Mouse (Mus musculus) heart, postnatal 0 days (tissue): ENCODE data around the gene Zranb3. TPM values are rescaled to one million over a fixed set of nuclear protein-coding genes. Genes with fewer than 3 reads are reported as not detected.

ENCODE experiments used
- ATAC-seq: fragments of 200-750 bp; cut with Nextera tagmentation; 2 replicates; pipeline ENCODE4 v1.8.0; 2017; ENCODE audit warnings: low read depth, moderate number of reproducible peaks, moderate library complexity; ENCODE audit not compliant: insufficient read depth
- DNase-seq: peaks from one replicate; pipeline ENCODE4 v3.0.0-alpha.2; 2016; ENCODE audit warnings: low spot score
- H3K27ac ChIP-seq: fragments of 300-500 bp; sonication (generic); 2 replicates; pipeline ENCODE4 v1.5.1; 2014; ENCODE audit warnings: low read depth, mild to moderate bottlenecking
- H3K27me3 ChIP-seq: fragments of 300-500 bp; sonication (generic); 2 replicates; pipeline ENCODE4 v1.6.1; 2014; ENCODE audit warnings: low read length, mixed read lengths; ENCODE audit not compliant: control insufficient read depth, insufficient read depth
- H3K36me3 ChIP-seq: fragments of 300-500 bp; sonication (generic); replicated peaks from 2 replicates; pipeline ENCODE4 v1.6.1; 2014; ENCODE audit warnings: low read length, mixed read lengths; ENCODE audit not compliant: control insufficient read depth, insufficient read depth
- H3K4me1 ChIP-seq: fragments of 300-500 bp; sonication (generic); 2 replicates; pipeline ENCODE4 v1.6.1; 2014; ENCODE audit warnings: antibody characterized with exemption; ENCODE audit not compliant: control insufficient read depth, insufficient read depth
- H3K4me2 ChIP-seq: fragments of 300-500 bp; sonication (generic); 2 replicates; pipeline ENCODE4 v1.6.1; 2014; ENCODE audit warnings: low read depth, mild to moderate bottlenecking, low read length, moderate library complexity
- H3K4me3 ChIP-seq: fragments of 300-500 bp; sonication (generic); 2 replicates; pipeline ENCODE4 v1.5.1; 2014; ENCODE audit warnings: low read depth, low read length
- H3K9ac ChIP-seq: fragments of 300-500 bp; sonication (generic); replicated peaks from 2 replicates; pipeline ENCODE4 v1.6.1; 2014; ENCODE audit warnings: low read depth, low read length, mixed read lengths
- H3K9me3 ChIP-seq: fragments of 300-500 bp; sonication (generic); replicated peaks from 2 replicates; pipeline ENCODE4 v1.6.1; 2016; ENCODE audit warnings: low read length; ENCODE audit not compliant: control insufficient read depth
- CTCF ChIP-seq: IDR thresholded peaks from 2 replicates; pipeline ENCODE4 v1.5.1; 2016; ENCODE audit warnings: antibody characterized with exemption, control low read depth, low read depth
- EP300 ChIP-seq: IDR thresholded peaks from 2 replicates; pipeline ENCODE4 v1.6.1; 2016; ENCODE audit warnings: antibody characterized with exemption, low read depth
- WGBS: fragments of 180-500 bp; shearing (Covaris S2); extraction: QIAGEN DNeasy Blood & Tissue Kit; methylation state at CpG from one replicate; pipeline ENCODE4 v1.1.7; 2014; 5-methylcytosine and 5-hydroxymethylcytosine counted together
- polyA plus RNA-seq: library from polyadenylated mRNA; unstranded; fragments of >200 nt; fragmentation: Nextera tagmentation; extraction: Ambion mirVana; gene quantifications from 2 replicates; pipeline ENCODE4 v1.2.1, GENCODE M21; 2015
- total RNA-seq: library from RNA; depleted of rRNA; stranded (reverse); fragments of >200 nt; gene quantifications from 2 replicates; pipeline ENCODE4 v1.2.3, GENCODE M21; 2014; ENCODE audit warnings: low replicate concordance

The Zranb3 gene
- total and polyA plus RNA-seq, 2 experiments from 2014 or later = 1.9 to 2.1 TPM

- Histone ChIP-seq H3K36me3 (no peaks in the 10 kb centered on the region), H3K9ac (no peak overlapping the region), H3K4me3 (no peak overlapping the region), H3K4me1 (no peaks in the 10 kb centered on the region), H3K9me3 (no peaks in the 10 kb centered on the region), H3K27me3 (no peaks in the 10 kb centered on the region), H3K4me2 (no peak overlapping the region), H3K27ac (no peak overlapping the region)
- TF ChIP-seq EP300 (no peak), CTCF (no peak)
- DNase-seq (no peak), ATAC-seq (no peak)
- 91% methylated on average over 3 of the region's 3 CpGs for WGBS
These were observed 32.8 kb downstream of the Zranb3 start for GRCm38 (mm10) chr1:128070003-128070402.

- Histone ChIP-seq H3K9ac (no peak overlapping the region), H3K27ac (no peak overlapping the region), H3K36me3 (no peaks in the 10 kb centered on the region), H3K4me1 (no peaks in the 10 kb centered on the region), H3K4me3 (no peak overlapping the region), H3K4me2 (no peak overlapping the region), H3K27me3 (no peaks in the 10 kb centered on the region), H3K9me3 (no peaks in the 10 kb centered on the region)
- TF ChIP-seq EP300 (no peak), CTCF (no peak)
- DNase-seq (peak; percentile 26), ATAC-seq (peak; percentile 24; the same call in 1 of the 2 replicates)
- WGBS = 68% methylated on average over 2 of the region's 2 CpGs
These were observed 33.9 kb downstream of the Zranb3 start for GRCm38 (mm10) chr1:128068945-128069397.

- H3K4me2 ChIP-seq = no peak overlapping the region
- WGBS = 85% methylated on average over 6 of the region's 6 CpGs
- no peak overlapping the region for H3K4me3 ChIP-seq
- no peak for ATAC-seq
- H3K9ac ChIP-seq = no peak overlapping the region
- H3K9me3 ChIP-seq = no peaks in the 10 kb centered on the region
- no peaks in the 10 kb centered on the region for H3K27me3 ChIP-seq
- no peaks in the 10 kb centered on the region for H3K4me1 ChIP-seq
- no peaks in the 10 kb centered on the region for H3K36me3 ChIP-seq
- TF ChIP-seq EP300 (no peak), CTCF (no peak)
- DNase-seq = no peak
- H3K27ac ChIP-seq = no peak overlapping the region
These were observed 38.1 kb downstream of the Zranb3 start for GRCm38 (mm10) chr1:128064716-128065115.

DNA sequence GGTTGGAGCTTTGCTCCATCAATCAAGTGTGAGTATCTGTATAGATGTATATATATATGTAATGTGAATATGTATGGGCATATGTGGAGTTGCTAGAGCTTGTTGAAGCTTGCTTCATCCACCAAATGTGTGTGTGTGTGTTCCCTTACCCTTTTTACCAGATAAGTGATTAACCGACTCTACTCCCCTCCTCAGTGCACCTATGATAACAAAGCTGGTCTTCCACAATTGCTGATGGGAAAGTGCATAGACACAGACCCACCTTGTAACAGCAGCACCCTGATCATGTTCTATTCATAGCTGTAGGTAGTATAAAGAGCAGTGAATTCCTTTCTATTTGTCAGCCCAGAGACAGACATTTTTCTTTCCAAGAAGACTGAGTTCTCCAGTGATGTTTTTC lies 40.7 kb downstream of the Zranb3 start:
- H3K4me2 ChIP-seq = no peak overlapping the region
- H3K9ac ChIP-seq = no peak overlapping the region
- H3K4me1 ChIP-seq = no peaks in the 10 kb centered on the region
- no peaks in the 10 kb centered on the region for H3K27me3 ChIP-seq
- no peak overlapping the region for H3K4me3 ChIP-seq
- ATAC-seq = no peak
- no peaks in the 10 kb centered on the region for H3K36me3 ChIP-seq
- no peak for TF ChIP-seq EP300
- no peak for TF ChIP-seq CTCF
- no peak overlapping the region for H3K27ac ChIP-seq
- no peaks in the 10 kb centered on the region for H3K9me3 ChIP-seq
- 74% methylated on average over 1 of the region's 1 CpGs for WGBS
- no peak for DNase-seq

DNA sequence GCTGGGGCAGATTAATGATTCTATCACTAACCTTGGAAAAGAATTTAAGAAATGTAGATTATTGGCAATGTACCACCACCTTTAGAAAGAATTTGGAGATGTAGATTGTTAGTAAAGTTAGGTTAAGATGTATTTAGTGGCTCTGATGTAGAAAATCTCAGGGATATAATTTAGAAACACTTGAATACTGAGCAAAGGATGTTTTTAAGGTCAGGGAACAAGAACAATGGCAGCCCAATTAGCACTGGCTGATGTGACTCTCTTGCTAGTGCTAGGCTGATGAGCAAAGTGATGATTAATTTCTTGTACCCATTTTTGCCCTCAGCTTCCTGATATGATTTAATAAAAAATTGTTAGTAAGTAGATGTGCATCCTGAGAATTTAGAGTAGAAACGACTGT lies 41.4 kb downstream of the Zranb3 start:
- TF ChIP-seq EP300 (no peak), CTCF (no peak)
- no peaks in the 10 kb centered on the region for H3K36me3 ChIP-seq
- no peaks in the 10 kb centered on the region for H3K4me1 ChIP-seq
- DNase-seq (no peak), ATAC-seq (no peak)
- no peak overlapping the region for H3K27ac ChIP-seq
- H3K9ac ChIP-seq = no peak overlapping the region
- 71% methylated on average over 1 of the region's 1 CpGs for WGBS
- no peak overlapping the region for H3K4me2 ChIP-seq
- no peaks in the 10 kb centered on the region for H3K27me3 ChIP-seq
- no peaks in the 10 kb centered on the region for H3K9me3 ChIP-seq
- H3K4me3 ChIP-seq = no peak overlapping the region

DNA sequence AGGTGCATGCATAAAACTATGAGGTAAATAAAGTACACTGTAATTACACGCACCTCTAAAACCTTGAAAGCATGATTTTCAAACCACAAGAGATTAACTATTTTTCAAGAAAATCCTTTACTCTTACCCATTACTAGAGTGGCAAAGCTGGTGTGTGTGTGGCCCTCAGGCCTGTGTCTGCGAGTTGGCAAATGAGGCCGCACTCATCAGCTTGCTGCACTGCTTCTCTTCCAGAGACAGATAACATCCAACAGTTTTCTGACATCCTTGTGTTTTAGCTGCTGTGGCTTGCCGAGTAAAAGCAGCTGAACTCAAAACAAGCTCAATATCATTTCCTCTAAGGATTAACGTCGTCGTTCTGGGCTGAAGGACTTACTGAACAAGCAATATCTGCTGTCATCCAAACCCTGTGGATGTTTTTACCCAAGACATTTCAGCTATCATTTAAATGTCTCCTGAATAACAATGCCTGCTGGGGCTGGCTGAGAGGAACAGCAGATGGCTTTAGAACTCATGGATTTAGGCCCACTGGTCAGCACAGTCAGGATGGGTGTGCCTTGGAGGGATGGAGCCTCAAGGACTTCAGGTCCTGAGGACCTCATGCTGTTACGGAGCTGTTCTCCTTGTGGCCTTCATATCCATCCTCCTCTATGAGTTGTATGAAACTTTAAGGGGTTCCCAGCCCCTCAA lies 42.0 kb downstream of the Zranb3 start:
- Histone ChIP-seq H3K27me3 (no peaks in the 10 kb centered on the region), H3K4me2 (no peak overlapping the region), H3K27ac (no peak overlapping the region), H3K9ac (no peak overlapping the region), H3K36me3 (no peaks in the 10 kb centered on the region), H3K4me3 (no peak overlapping the region), H3K4me1 (no peaks in the 10 kb centered on the region), H3K9me3 (no peaks in the 10 kb centered on the region)
- TF ChIP-seq EP300 (no peak), CTCF (no peak)
- DNase-seq (no peak), ATAC-seq (no peak)
- WGBS = 53% methylated on average over 8 of the region's 8 CpGs
